Mouse (Mus musculus): ENCODE measurements around the gene Vasn.

- TF ChIP-seq POLR2A (IDR thresholded peaks at IDR 0.05; ENCODE audit: borderline replicate concordance, insufficient read depth, low read length) (no peak), CTCF (IDR thresholded peaks at IDR 0.05; ENCODE audit: borderline replicate concordance, insufficient read depth, low read depth, low read length) (peak; percentile 32; the same call in 1 of the 2 replicates)
Measured at GRCm38 (mm10) chr16:4606431-4607084, 33.2 kb upstream of the Vasn start.
